Mouse (Mus musculus): Measurements from ENCODE around the gene Gm11116. TPM values are rescaled to one million over a fixed set of nuclear protein-coding genes. Genes with fewer than 3 reads are reported as not detected.

The Gm11116 gene
- not detected for total RNA-seq (2023)

GRCm38 (mm10) chr5:88111430-88111829 is at the start of gene Gm11116:
Gene Gm11116 (minus strand): TSS chr5:88111530.

GRCm38 (mm10) chr5:88153999-88154398 is 42.7 kb upstream of the Gm11116 start, which contains the start of gene Gm11115:
Gene Gm11115 (minus strand): TSS chr5:88154099.

DNA sequence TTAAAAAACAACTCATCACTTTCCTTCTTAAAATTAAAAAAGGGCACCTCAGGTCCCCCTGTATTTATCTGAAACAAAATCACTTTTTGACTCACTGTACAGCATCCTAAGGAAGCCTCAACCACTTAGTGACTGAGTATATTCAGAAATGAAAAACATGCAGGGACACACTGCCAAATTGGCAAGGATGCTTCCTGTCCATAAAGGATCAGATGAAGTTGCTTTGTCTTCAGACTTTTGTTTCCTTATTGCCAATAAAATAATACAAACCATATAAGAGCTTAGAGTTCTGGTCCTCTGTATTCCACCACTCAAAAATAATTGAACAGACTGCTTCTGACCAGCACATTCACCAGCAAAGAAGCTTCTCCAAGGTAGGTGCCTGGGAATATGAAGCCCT is 25.1 kb downstream of the Gm11116 start, which contains the start of gene Smr2:
Smr2 (plus strand) TSS at position 301 of the 400 bp plus-strand sequence.

Other genes starting within 250 kb of the Gm11116 start
- gene Odam, start 226.5 kb downstream of the Gm11116 start, total RNA-seq (2023) = not detected
- not detected for gene Csn3, start 186.0 kb downstream of the Gm11116 start, total RNA-seq (2023)
- gene 2310003L06Rik, start 142.1 kb downstream of the Gm11116 start, total RNA-seq (2023) = not detected
- gene Gm28434, start 142.0 kb downstream of the Gm11116 start, total RNA-seq (2023) = not detected
- gene Cabs1, start 132.1 kb downstream of the Gm11116 start, total RNA-seq (2023) = not detected
- gene Smr3a, start 109.0 kb downstream of the Gm11116 start, total RNA-seq (2023) = not detected
- gene Smr2, start 25.0 kb downstream of the Gm11116 start, total RNA-seq (2023) = not detected
- not detected for gene Gm11115, start 42.6 kb upstream of the Gm11116 start, total RNA-seq (2023)
- gene Gm7714, start 157.4 kb upstream of the Gm11116 start, total RNA-seq (2023) = not detected
- not detected for gene Prol1, start 205.8 kb upstream of the Gm11116 start, total RNA-seq (2023)